Mouse (Mus musculus) liver, embryonic 16.5 days (tissue): ENCODE results near the gene Ccdc87. TPM values are rescaled to one million over a fixed set of nuclear protein-coding genes. Genes with fewer than 3 reads are reported as not detected.

ENCODE experiments used
- ATAC-seq: fragments of 200-750 bp; cut with Nextera tagmentation; 2 replicates; pipeline ENCODE4 v1.8.0; 2017; ENCODE audit warnings: low read depth, mild to moderate bottlenecking, moderate number of reproducible peaks, moderate library complexity
- H3K27ac ChIP-seq: fragments of 300-500 bp; sonication (generic); 2 replicates; pipeline ENCODE4 v1.5.1; 2014; ENCODE audit warnings: mild to moderate bottlenecking, low read length
- H3K27me3 ChIP-seq: fragments of 300-500 bp; sonication (generic); 2 replicates; pipeline ENCODE4 v1.6.1; 2014; ENCODE audit warnings: low read depth, low read length, mixed read lengths; ENCODE audit not compliant: control insufficient read depth, insufficient read depth
- H3K36me3 ChIP-seq: fragments of 300-500 bp; sonication (generic); 2 replicates; pipeline ENCODE4 v1.6.1; 2014; ENCODE audit warnings: mild to moderate bottlenecking; ENCODE audit not compliant: control insufficient read depth, insufficient read depth
- H3K4me1 ChIP-seq: fragments of 300-500 bp; sonication (generic); 2 replicates; pipeline ENCODE4 v1.6.1; 2014; ENCODE audit warnings: low read depth, low read length, mixed read lengths; ENCODE audit not compliant: control insufficient read depth
- H3K4me2 ChIP-seq: fragments of 300-500 bp; sonication (generic); 2 replicates; pipeline ENCODE4 v1.6.1; 2014; ENCODE audit warnings: low read depth, low read length, mixed read lengths
- H3K4me3 ChIP-seq: fragments of 300-500 bp; sonication (generic); 2 replicates; pipeline ENCODE4 v1.5.1; 2014; ENCODE audit warnings: low read depth, mild to moderate bottlenecking, low read length
- H3K9ac ChIP-seq: fragments of 300-500 bp; sonication (generic); 2 replicates; pipeline ENCODE4 v1.6.1; 2014; ENCODE audit warnings: low read depth, low read length
- H3K9me3 ChIP-seq: fragments of 300-500 bp; sonication (generic); replicated peaks from 2 replicates; pipeline ENCODE4 v1.6.1; 2016; ENCODE audit warnings: low read length; ENCODE audit not compliant: control insufficient read depth
- WGBS: fragments of 180-500 bp; shearing (Covaris S2); extraction: QIAGEN DNeasy Blood & Tissue Kit; methylation state at CpG from one replicate; pipeline ENCODE4 v1.1.7; 2014; ENCODE audit not compliant: insufficient replicate concordance; 5-methylcytosine and 5-hydroxymethylcytosine counted together
- polyA plus RNA-seq: library from polyadenylated mRNA; unstranded; fragments of >200 nt; fragmentation: Nextera tagmentation; extraction: Ambion mirVana; gene quantifications from 2 replicates; pipeline ENCODE4 v1.2.1, GENCODE M21; 2015

Ccdc87 gene
- polyA plus RNA-seq, 1 experiment from 2014 or later = not detected

DNA sequence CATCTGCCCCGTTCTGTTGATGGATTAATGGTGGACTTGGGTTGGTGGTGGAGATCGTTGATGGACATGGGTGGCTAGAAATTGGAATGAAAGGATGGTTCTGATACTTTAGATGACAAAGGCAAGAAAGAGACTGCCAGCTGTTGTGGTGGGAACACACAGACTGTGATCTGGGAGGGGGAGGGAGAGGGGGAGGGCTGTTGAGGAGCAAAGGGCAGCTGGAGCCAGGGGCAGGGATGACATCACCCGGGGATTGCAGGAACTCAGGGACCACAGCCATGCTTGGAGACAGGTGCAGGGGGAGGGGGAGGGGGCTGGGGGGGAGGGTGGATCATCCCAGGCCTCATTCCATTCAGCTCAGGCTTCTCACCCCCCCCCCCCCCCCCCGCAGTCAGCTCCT lies 37.1 kb downstream of the Ccdc87 start:
- H3K4me3 ChIP-seq = no peak overlapping the region
- no peaks in the 10 kb centered on the region for H3K9me3 ChIP-seq
- no peak overlapping the region for H3K9ac ChIP-seq
- H3K4me2 ChIP-seq = no peak overlapping the region
- H3K27me3 ChIP-seq = no peaks in the 10 kb centered on the region; the same call in 1 of the 2 replicates
- no peak overlapping the region for H3K27ac ChIP-seq
- no peaks in the 10 kb centered on the region for H3K36me3 ChIP-seq
- no peak for ATAC-seq
- WGBS = 52% methylated on average over 3 of the region's 4 CpGs
- peaks cover 22% of the 10 kb centered on the region for H3K4me1 ChIP-seq

DNA sequence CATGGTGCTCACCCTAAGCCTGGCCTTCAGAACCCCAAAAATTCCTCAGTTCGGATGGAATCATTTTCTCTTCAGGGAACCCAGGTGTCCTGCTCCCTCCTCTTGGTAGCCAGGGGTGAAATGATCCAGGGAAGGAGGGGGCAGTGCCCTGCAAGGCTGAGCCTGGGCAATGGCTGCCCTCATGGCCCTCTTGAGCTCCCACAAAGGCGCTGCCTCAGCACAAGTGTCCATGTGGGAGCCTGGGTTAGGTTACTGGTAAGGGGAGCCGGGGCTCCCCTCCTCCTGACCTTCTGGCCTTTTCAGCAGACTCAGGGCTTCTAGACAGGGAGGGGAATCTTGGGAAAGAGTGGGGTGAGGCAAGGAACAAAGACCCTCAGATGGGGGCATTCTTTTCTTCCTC lies 37.6 kb downstream of the Ccdc87 start:
- ATAC-seq = no peak
- H3K4me1 ChIP-seq = peaks cover 26% of the 10 kb centered on the region
- H3K36me3 ChIP-seq = no peaks in the 10 kb centered on the region
- WGBS = 64% methylated on average over 3 of the region's 3 CpGs
- H3K4me2 ChIP-seq = no peak overlapping the region
- no peak overlapping the region for H3K27ac ChIP-seq
- no peaks in the 10 kb centered on the region; the same call in 1 of the 2 replicates for H3K27me3 ChIP-seq
- no peak overlapping the region for H3K4me3 ChIP-seq
- H3K9me3 ChIP-seq = no peaks in the 10 kb centered on the region
- H3K9ac ChIP-seq = no peak overlapping the region

DNA sequence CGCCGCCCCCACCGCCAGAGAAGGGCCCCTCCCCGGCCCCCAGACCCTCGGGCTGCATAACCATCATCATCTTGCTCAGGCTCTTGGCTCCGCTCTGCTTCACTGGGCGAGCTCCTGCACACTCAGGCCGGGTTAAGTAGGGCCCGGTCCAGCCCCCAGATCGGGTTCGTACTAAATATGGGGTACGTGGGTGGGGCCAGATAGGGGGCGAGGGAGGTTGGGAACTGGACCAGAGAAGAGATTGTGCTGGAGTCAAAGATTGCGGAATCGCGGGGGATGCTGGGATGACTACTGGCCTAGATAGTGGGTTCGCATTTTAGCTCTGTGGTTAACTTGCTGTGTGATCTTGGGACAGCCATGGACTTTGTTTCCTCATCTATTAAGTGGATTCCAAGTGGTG lies 38.6 kb downstream of the Ccdc87 start, which contains the start of gene Actn3:
TSS of gene Actn3 (minus strand) at position 125 of the 400 bp plus-strand sequence.
- H3K9ac ChIP-seq = peak within 1 kb of the TSS; percentile 93
- H3K9me3 ChIP-seq = no peaks in the 10 kb centered on the region
- peak within 1 kb of the TSS; percentile 79 for H3K4me3 ChIP-seq
- peak within 1 kb of the TSS; percentile 90 for H3K4me2 ChIP-seq
- H3K27ac ChIP-seq = peak within 1 kb of the TSS; percentile 81
- WGBS = 6% methylated on average over 17 of the region's 17 CpGs
- H3K27me3 ChIP-seq = no peaks in the 10 kb centered on the region; the same call in 1 of the 2 replicates
- ATAC-seq = no peak
- peaks cover 26% of the 10 kb centered on the region for H3K4me1 ChIP-seq
- H3K36me3 ChIP-seq = no peaks in the 10 kb centered on the region; the same call in 1 of the 2 replicates

DNA sequence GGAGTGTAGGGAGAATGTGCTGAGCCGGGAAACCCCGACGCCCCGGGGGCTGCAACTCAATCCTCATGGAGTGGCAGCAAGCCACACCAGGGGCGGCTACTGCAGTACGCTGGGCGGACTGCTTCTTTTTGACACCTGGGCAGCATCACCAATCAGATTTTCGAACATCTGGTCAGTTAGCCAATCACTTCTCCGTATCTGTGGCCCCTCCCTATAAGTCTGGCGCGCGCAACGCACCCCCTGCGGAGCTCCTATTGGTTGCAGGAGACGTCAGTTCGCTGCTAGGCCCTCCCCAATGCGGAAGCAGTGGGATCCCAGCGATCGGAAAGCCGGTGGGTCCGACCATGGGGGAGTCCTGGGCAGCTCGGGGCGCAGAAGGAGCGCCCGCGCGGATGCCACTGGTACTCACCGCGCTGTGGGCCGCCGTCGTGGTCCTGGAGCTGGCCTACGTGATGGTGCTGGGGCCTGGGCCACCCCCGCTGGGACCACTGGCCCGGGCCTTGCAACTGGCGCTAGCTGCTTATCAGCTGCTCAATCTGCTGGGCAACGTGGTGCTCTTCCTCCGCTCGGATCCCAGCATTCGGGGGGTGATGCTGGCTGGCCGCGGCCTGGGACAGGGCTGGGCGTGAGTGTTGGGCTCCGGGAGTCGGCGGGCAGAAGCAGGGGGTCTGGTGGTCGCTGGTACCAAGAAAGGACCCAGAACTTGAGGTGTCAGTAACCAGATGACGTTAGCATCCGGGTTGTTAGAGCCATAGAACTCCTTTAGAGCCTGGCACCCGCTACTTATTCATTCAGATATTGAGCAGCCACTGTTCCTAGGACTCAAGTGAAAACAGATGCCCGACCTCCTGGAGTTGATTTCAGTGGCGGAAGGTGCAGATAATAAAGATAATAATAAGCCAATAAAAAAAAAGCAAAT lies 39.5 kb downstream of the Ccdc87 start, which contains the start of gene Zdhhc24:
TSS of gene Zdhhc24 (plus strand) at position 264 of the 919 bp plus-strand sequence.
- peak within 1 kb of the TSS; percentile 90 for H3K4me2 ChIP-seq
- H3K27ac ChIP-seq = peak within 1 kb of the TSS; percentile 81
- no peaks in the 10 kb centered on the region for H3K9me3 ChIP-seq
- no peaks in the 10 kb centered on the region; the same call in 1 of the 2 replicates for H3K36me3 ChIP-seq
- H3K4me1 ChIP-seq = peaks cover 30% of the 10 kb centered on the region
- WGBS = under 1% methylated on average over 52 of the region's 52 CpGs
- H3K27me3 ChIP-seq = no peaks in the 10 kb centered on the region; the same call in 1 of the 2 replicates
- peak within 1 kb of the TSS; percentile 93 for H3K9ac ChIP-seq
- peak; percentile 98 for ATAC-seq
- H3K4me3 ChIP-seq = peak within 1 kb of the TSS; percentile 79

DNA sequence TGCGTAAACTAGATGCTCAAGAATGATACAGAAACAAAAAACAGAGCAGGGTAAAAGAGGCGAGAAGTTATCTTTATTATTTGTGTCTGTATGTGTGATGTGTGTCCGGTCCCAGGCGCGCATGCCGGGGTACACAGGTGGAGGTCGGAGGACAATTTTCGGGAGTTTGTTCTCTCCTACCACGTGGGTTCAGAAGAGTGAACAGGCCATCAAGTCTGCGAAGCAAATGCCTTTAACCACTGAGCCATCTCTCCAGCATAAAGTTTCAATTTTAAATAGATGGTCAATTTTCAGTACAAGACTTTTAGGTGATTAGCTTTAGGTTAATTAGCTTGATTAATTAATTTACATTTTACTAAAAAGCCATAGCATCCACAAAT lies 40.1 kb downstream of the Ccdc87 start:
- WGBS = 46% methylated on average over 10 of the region's 10 CpGs
- Histone ChIP-seq H3K27ac (peak overlapping the region; percentile 81; the same call in 1 of the 2 replicates), H3K4me2 (peak overlapping the region; percentile 80), H3K9ac (peak overlapping the region; percentile 93), H3K9me3 (no peaks in the 10 kb centered on the region), H3K4me1 (peaks cover 36% of the 10 kb centered on the region), H3K27me3 (no peaks in the 10 kb centered on the region; the same call in 1 of the 2 replicates), H3K4me3 (peak overlapping the region; percentile 79), H3K36me3 (no peaks in the 10 kb centered on the region; the same call in 1 of the 2 replicates)
- no peak for ATAC-seq

DNA sequence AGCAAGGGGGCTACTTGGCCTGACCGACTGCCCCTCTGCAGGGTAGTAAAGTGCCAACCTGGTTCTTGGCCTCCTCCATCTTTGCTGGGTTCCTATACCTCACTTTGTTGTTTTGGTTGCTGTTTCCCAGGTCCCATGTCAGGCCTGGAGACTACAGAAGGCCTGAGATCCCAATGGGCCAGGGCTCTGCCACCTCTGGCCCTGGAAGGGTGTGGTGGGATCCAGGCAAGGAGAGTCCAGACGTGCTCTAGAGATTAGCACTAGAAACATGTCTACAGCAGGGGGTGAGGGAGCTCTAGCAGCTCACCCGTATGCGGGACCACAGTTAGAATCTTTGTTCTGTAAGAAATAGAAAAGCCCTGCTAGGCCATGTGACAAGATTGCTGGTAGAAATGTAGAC lies 44.8 kb downstream of the Ccdc87 start:
- Histone ChIP-seq H3K27me3 (no peaks in the 10 kb centered on the region), H3K9ac (peak overlapping the region; percentile 16; the same call in 1 of the 2 replicates), H3K9me3 (no peaks in the 10 kb centered on the region), H3K4me3 (no peak overlapping the region), H3K36me3 (no peaks in the 10 kb centered on the region; the same call in 1 of the 2 replicates), H3K4me1 (peaks cover 29% of the 10 kb centered on the region), H3K27ac (peak overlapping the region; percentile 45), H3K4me2 (peak overlapping the region; percentile 10)
- ATAC-seq = peak; percentile 89
- WGBS = 44% methylated on average over 4 of the region's 4 CpGs

DNA sequence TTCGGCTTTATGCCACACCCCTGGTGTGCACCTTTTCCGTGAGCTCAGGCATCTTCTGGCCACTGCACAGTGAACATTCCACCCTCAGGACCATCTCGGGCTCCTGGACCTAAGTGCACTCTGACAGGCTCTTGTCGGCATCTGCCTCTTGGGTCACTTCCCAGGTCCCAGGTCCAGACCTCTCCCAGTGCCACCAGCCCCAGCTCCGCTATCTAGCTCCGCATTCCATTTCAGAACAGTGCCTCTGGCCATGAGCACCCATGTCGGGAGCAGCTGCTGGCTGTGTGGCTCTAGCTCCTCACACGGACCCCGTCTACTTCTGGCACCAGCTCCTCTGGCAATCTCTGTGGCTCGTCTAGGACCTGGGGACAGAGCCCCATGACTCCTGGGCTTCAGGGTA lies 50.6 kb downstream of the Ccdc87 start:
- Histone ChIP-seq H3K9ac (no peak overlapping the region), H3K4me1 (peaks cover 22% of the 10 kb centered on the region), H3K9me3 (no peaks in the 10 kb centered on the region), H3K36me3 (no peaks in the 10 kb centered on the region), H3K27me3 (no peaks in the 10 kb centered on the region), H3K4me2 (no peak overlapping the region), H3K4me3 (no peak overlapping the region), H3K27ac (no peak overlapping the region)
- WGBS = 78% methylated on average over 10 of the region's 10 CpGs
- ATAC-seq = no peak

GRCm38 (mm10) chr19:4891798-4892197 lies 52.6 kb downstream of the Ccdc87 start:
- Histone ChIP-seq H3K9me3 (no peaks in the 10 kb centered on the region), H3K4me3 (no peak overlapping the region), H3K4me1 (peaks cover 22% of the 10 kb centered on the region), H3K9ac (no peak overlapping the region), H3K27me3 (no peaks in the 10 kb centered on the region), H3K4me2 (peak overlapping the region; percentile 24; the same call in 1 of the 2 replicates), H3K36me3 (no peaks in the 10 kb centered on the region), H3K27ac (peak overlapping the region; percentile 70)
- WGBS = 32% methylated on average over 3 of the region's 3 CpGs
- ATAC-seq = peak; percentile 94
